Mouse (Mus musculus) CH12.LX (cell line): Measurements from ENCODE around the gene Rnf213.

Experiments
- CHD2 ChIP-seq: IDR thresholded peaks from 2 replicates; pipeline ENCODE4 v1.6.1; 2011; ENCODE audit warnings: low read length, improper control_type of control experiment
- CTCF ChIP-seq, 2 experiments: IDR thresholded peaks in 1 of 2; conservative IDR thresholded peaks in 1 of 2; 2 replicates each; pipeline ENCODE4 v1.5.1; 2011 to 2012; ENCODE audit warnings: low read depth in 2 of 2, low read length in 2 of 2, improper control_type of control experiment in 1 of 2, inconsistent platforms in 1 of 2, mild to moderate bottlenecking in 1 of 2, moderate library complexity in 1 of 2
- ELF1 ChIP-seq: IDR thresholded peaks from 2 replicates; pipeline ENCODE4 v1.6.1; 2014; ENCODE audit warnings: low read depth, mild to moderate bottlenecking, inconsistent platforms, low read length, improper control_type of control experiment
- EP300 ChIP-seq: IDR thresholded peaks from 2 replicates; pipeline ENCODE4 v1.6.1; 2011; ENCODE audit warnings: low read length, improper control_type of control experiment
- MAFK ChIP-seq: IDR thresholded peaks from 2 replicates; pipeline ENCODE4 v1.6.1; 2011; ENCODE audit warnings: low read length, improper control_type of control experiment; ENCODE audit not compliant: insufficient replicate concordance
- NRF1 ChIP-seq: IDR thresholded peaks from 2 replicates; pipeline ENCODE4 v1.6.1; 2014; ENCODE audit warnings: low read depth, mild to moderate bottlenecking, inconsistent platforms, low read length, improper control_type of control experiment, moderate library complexity
- RCOR1 ChIP-seq: conservative IDR thresholded peaks from 2 replicates; pipeline ENCODE4 v1.6.1; 2012; ENCODE audit warnings: low read depth, mild to moderate bottlenecking, inconsistent platforms, low read length, improper control_type of control experiment
- TCF12 ChIP-seq: IDR thresholded peaks from 2 replicates; pipeline ENCODE4 v1.6.1; 2014; ENCODE audit warnings: low read depth, mild to moderate bottlenecking, inconsistent platforms, low read length, improper control_type of control experiment
- USF1 ChIP-seq: IDR thresholded peaks from 2 replicates; pipeline ENCODE4 v1.6.1; 2014; ENCODE audit warnings: low read depth, mild to moderate bottlenecking, inconsistent platforms, low read length, improper control_type of control experiment
- ZNF384 ChIP-seq: IDR thresholded peaks from 2 replicates; pipeline ENCODE4 v1.6.1; 2012; ENCODE audit warnings: low read depth, low read length, improper control_type of control experiment, inconsistent platforms

DNA sequence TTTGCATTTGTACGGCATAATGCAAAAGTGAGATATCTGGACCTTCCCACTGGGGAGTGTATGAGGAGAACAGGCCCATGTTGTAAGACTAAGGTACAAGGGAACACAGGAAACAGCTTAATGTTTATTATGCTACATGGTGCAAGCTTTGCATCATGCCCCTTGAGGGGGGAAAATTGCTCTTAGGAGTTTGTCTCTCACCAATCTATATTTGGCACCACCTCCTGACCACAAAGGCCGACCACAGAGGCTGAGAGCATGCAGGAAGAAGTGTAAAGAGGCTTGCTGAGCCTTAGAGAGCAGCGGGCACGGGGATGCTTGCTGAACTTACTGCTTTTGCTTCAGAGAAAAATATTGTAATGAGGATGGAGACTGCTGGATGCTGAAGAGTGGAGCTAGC is 8.0 kb upstream of the Rnf213 start:
- TF ChIP-seq EP300 (peak; percentile 77), ZNF384 (no peak), CTCF (conservative IDR thresholded peaks at IDR 0.05 in 1 of 2, IDR thresholded peaks at IDR 0.05 in 1 of 2; ENCODE audit: low read depth in 2 of 2, low read length in 2 of 2) (no peak), MAFK (no peak), CHD2 (no peak), TCF12 (peak; percentile 55; the same call in 1 of the 2 replicates), RCOR1 (0 out of 2 replicates have a peak, but pooled peaks have one; percentile 20), NRF1 (no peak), ELF1 (peak; percentile 68), USF1 (no peak)
